Mouse (Mus musculus) kidney, embryonic 16.5 days (tissue): ENCODE measurements around the gene Midn. TPM values are rescaled to one million over a fixed set of nuclear protein-coding genes. Genes with fewer than 3 reads are reported as not detected.

ENCODE experiments used
- ATAC-seq: fragments of 200-750 bp; cut with Nextera tagmentation; 2 replicates; pipeline ENCODE4 v1.8.0; 2017; ENCODE audit warnings: moderate TSS enrichment; ENCODE audit not compliant: low FRiP score, low TSS enrichment
- H3K27ac ChIP-seq: fragments of 300-500 bp; sonication (generic); 2 replicates; pipeline ENCODE4 v1.5.1; 2014; ENCODE audit warnings: low read length
- H3K27me3 ChIP-seq: fragments of 300-500 bp; sonication (generic); 2 replicates; pipeline ENCODE4 v1.6.1; 2014; ENCODE audit warnings: low read length, control low read depth, mixed read lengths; ENCODE audit not compliant: insufficient read depth
- H3K36me3 ChIP-seq: fragments of 300-500 bp; sonication (generic); 2 replicates; pipeline ENCODE4 v1.6.1; 2014; ENCODE audit warnings: low read length, control low read depth, mixed read lengths; ENCODE audit not compliant: insufficient read depth
- H3K4me1 ChIP-seq: fragments of 300-500 bp; sonication (generic); 2 replicates; pipeline ENCODE4 v1.6.1; 2014; ENCODE audit warnings: low read length, control low read depth, mixed read lengths; ENCODE audit not compliant: insufficient read depth
- H3K4me2 ChIP-seq: fragments of 300-500 bp; sonication (generic); replicated peaks from 2 replicates; pipeline ENCODE4 v1.6.1; 2014; ENCODE audit warnings: low read depth, low read length
- H3K4me3 ChIP-seq: fragments of 300-500 bp; sonication (generic); 2 replicates; pipeline ENCODE4 v1.5.1; 2014; ENCODE audit warnings: mild to moderate bottlenecking, low read length
- H3K9ac ChIP-seq: fragments of 300-500 bp; sonication (generic); replicated peaks from 2 replicates; pipeline ENCODE4 v1.6.1; 2014; ENCODE audit warnings: low read length
- H3K9me3 ChIP-seq: fragments of 300-500 bp; sonication (generic); 2 replicates; pipeline ENCODE4 v1.6.1; 2016; ENCODE audit warnings: low read length, control low read depth
- WGBS: fragments of 180-500 bp; shearing (Covaris S2); extraction: QIAGEN DNeasy Blood & Tissue Kit; methylation state at CpG from one replicate; pipeline ENCODE4 v1.1.7; 2014; 5-methylcytosine and 5-hydroxymethylcytosine counted together
- polyA plus RNA-seq: library from polyadenylated mRNA; unstranded; fragments of >200 nt; fragmentation: Nextera tagmentation; extraction: Ambion mirVana; gene quantifications from 2 replicates; pipeline ENCODE4 v1.2.1, GENCODE M21; 2015

Gene Midn
- polyA plus RNA-seq, 1 experiment from 2014 or later, result 15.9 TPM

GRCm38 (mm10) chr10:80182547-80182946 lies 34.5 kb downstream of the Midn start:
- Histone ChIP-seq H3K27ac (no peak overlapping the region), H3K9me3 (no peaks in the 10 kb centered on the region), H3K4me3 (no peak overlapping the region), H3K27me3 (no peaks in the 10 kb centered on the region; the same call in 1 of the 2 replicates), H3K36me3 (peaks cover 3% of the 10 kb centered on the region; the same call in 1 of the 2 replicates), H3K4me1 (peaks cover 15% of the 10 kb centered on the region), H3K9ac (no peak overlapping the region), H3K4me2 (no peak overlapping the region)
- no peak for ATAC-seq
- 88% methylated on average over 7 of the region's 7 CpGs for WGBS

- WGBS, result 40% methylated on average over 27 of the region's 27 CpGs
- Histone ChIP-seq H3K4me3 (no peak overlapping the region), H3K9ac (no peak overlapping the region), H3K9me3 (no peaks in the 10 kb centered on the region), H3K4me1 (peaks cover 12% of the 10 kb centered on the region), H3K36me3 (peaks cover 5% of the 10 kb centered on the region; the same call in 1 of the 2 replicates), H3K27ac (no peak overlapping the region), H3K4me2 (no peak overlapping the region), H3K27me3 (peaks cover 31% of the 10 kb centered on the region)
- no peak for ATAC-seq
These were observed 38.6 kb downstream of the Midn start for GRCm38 (mm10) chr10:80186649-80187048.

GRCm38 (mm10) chr10:80187739-80188138 lies 39.7 kb downstream of the Midn start:
- H3K27me3 ChIP-seq, result peaks cover 35% of the 10 kb centered on the region
- WGBS, result 85% methylated on average over 10 of the region's 10 CpGs
- H3K9ac ChIP-seq, result no peak overlapping the region
- H3K4me1 ChIP-seq, result peaks cover 12% of the 10 kb centered on the region
- H3K4me3 ChIP-seq, result no peak overlapping the region
- H3K9me3 ChIP-seq, result no peaks in the 10 kb centered on the region
- H3K27ac ChIP-seq, result no peak overlapping the region
- no peak overlapping the region for H3K4me2 ChIP-seq
- 0 out of 2 replicates have a peak, but pooled peaks cover 2% of the 10 kb centered on the region for H3K36me3 ChIP-seq
- no peak for ATAC-seq

- Histone ChIP-seq H3K27me3 (peaks cover 35% of the 10 kb centered on the region), H3K4me3 (no peak overlapping the region), H3K9me3 (no peaks in the 10 kb centered on the region), H3K36me3 (0 out of 2 replicates have a peak, but pooled peaks cover 2% of the 10 kb centered on the region), H3K4me2 (no peak overlapping the region), H3K9ac (no peak overlapping the region), H3K27ac (no peak overlapping the region), H3K4me1 (peaks cover 12% of the 10 kb centered on the region)
- ATAC-seq, result no peak
- WGBS, result 76% methylated on average over 15 of the region's 15 CpGs
These were observed 40.5 kb downstream of the Midn start for GRCm38 (mm10) chr10:80188453-80189024.

GRCm38 (mm10) chr10:80189999-80190398 lies 41.9 kb downstream of the Midn start:
- ATAC-seq, result no peak
- Histone ChIP-seq H3K9ac (peak overlapping the region; percentile 55), H3K27me3 (peaks cover 35% of the 10 kb centered on the region), H3K4me2 (peak overlapping the region; percentile 74), H3K4me3 (peak overlapping the region; percentile 50), H3K4me1 (peaks cover 12% of the 10 kb centered on the region), H3K36me3 (0 out of 2 replicates have a peak, but pooled peaks cover 2% of the 10 kb centered on the region), H3K27ac (no peak overlapping the region), H3K9me3 (no peaks in the 10 kb centered on the region)
- WGBS, result 7% methylated on average over 21 of the region's 21 CpGs

GRCm38 (mm10) chr10:80190491-80191051 lies 42.5 kb downstream of the Midn start:
- Histone ChIP-seq H3K9ac (peak overlapping the region; percentile 55), H3K4me3 (peak overlapping the region; percentile 50), H3K4me1 (peaks cover 12% of the 10 kb centered on the region), H3K36me3 (0 out of 2 replicates have a peak, but pooled peaks cover 2% of the 10 kb centered on the region), H3K27me3 (peaks cover 35% of the 10 kb centered on the region), H3K9me3 (no peaks in the 10 kb centered on the region), H3K4me2 (peak overlapping the region; percentile 74), H3K27ac (no peak overlapping the region)
- ATAC-seq, result peak; percentile 57; the same call in 1 of the 2 replicates
- WGBS, result under 1% methylated on average over 48 of the region's 48 CpGs

GRCm38 (mm10) chr10:80193976-80194375 lies 45.9 kb downstream of the Midn start:
- Histone ChIP-seq H3K27ac (no peak overlapping the region), H3K36me3 (no peaks in the 10 kb centered on the region), H3K4me3 (no peak overlapping the region), H3K4me2 (no peak overlapping the region), H3K27me3 (peaks cover 28% of the 10 kb centered on the region), H3K9ac (no peak overlapping the region), H3K4me1 (peaks cover 19% of the 10 kb centered on the region), H3K9me3 (no peaks in the 10 kb centered on the region)
- 80% methylated on average over 6 of the region's 6 CpGs for WGBS
- ATAC-seq, result no peak

- peaks cover 24% of the 10 kb centered on the region for H3K27me3 ChIP-seq
- no peak overlapping the region for H3K4me2 ChIP-seq
- no peaks in the 10 kb centered on the region for H3K36me3 ChIP-seq
- no peaks in the 10 kb centered on the region for H3K9me3 ChIP-seq
- 63% methylated on average over 8 of the region's 8 CpGs for WGBS
- ATAC-seq, result no peak
- H3K27ac ChIP-seq, result no peak overlapping the region
- H3K4me1 ChIP-seq, result peaks cover 19% of the 10 kb centered on the region
- no peak overlapping the region for H3K9ac ChIP-seq
- no peak overlapping the region for H3K4me3 ChIP-seq
These were observed 46.4 kb downstream of the Midn start for GRCm38 (mm10) chr10:80194441-80194840.

GRCm38 (mm10) chr10:80196167-80196566 lies 48.1 kb downstream of the Midn start:
- Histone ChIP-seq H3K4me1 (peaks cover 7% of the 10 kb centered on the region), H3K4me3 (no peak overlapping the region), H3K9ac (no peak overlapping the region), H3K27ac (no peak overlapping the region), H3K36me3 (no peaks in the 10 kb centered on the region), H3K27me3 (peaks cover 7% of the 10 kb centered on the region), H3K4me2 (no peak overlapping the region), H3K9me3 (no peaks in the 10 kb centered on the region)
- 83% methylated on average over 1 of the region's 1 CpGs for WGBS
- no peak for ATAC-seq
